Mouse (Mus musculus) heart, postnatal 0 days (tissue): ENCODE measurements around the gene Tshz2. TPM values are rescaled to one million over a fixed set of nuclear protein-coding genes. Genes with fewer than 3 reads are reported as not detected.

Experiments used
- ATAC-seq: fragments of 200-750 bp; cut with Nextera tagmentation; 2 replicates; pipeline ENCODE4 v1.8.0; 2017; ENCODE audit warnings: low read depth, moderate number of reproducible peaks, moderate library complexity; ENCODE audit not compliant: insufficient read depth
- DNase-seq: peaks from one replicate; pipeline ENCODE4 v3.0.0-alpha.2; 2016; ENCODE audit warnings: low spot score
- H3K27ac ChIP-seq: fragments of 300-500 bp; sonication (generic); 2 replicates; pipeline ENCODE4 v1.5.1; 2014; ENCODE audit warnings: low read depth, mild to moderate bottlenecking
- H3K27me3 ChIP-seq: fragments of 300-500 bp; sonication (generic); 2 replicates; pipeline ENCODE4 v1.6.1; 2014; ENCODE audit warnings: low read length, mixed read lengths; ENCODE audit not compliant: control insufficient read depth, insufficient read depth
- H3K36me3 ChIP-seq: fragments of 300-500 bp; sonication (generic); replicated peaks from 2 replicates; pipeline ENCODE4 v1.6.1; 2014; ENCODE audit warnings: low read length, mixed read lengths; ENCODE audit not compliant: control insufficient read depth, insufficient read depth
- H3K4me1 ChIP-seq: fragments of 300-500 bp; sonication (generic); 2 replicates; pipeline ENCODE4 v1.6.1; 2014; ENCODE audit warnings: antibody characterized with exemption; ENCODE audit not compliant: control insufficient read depth, insufficient read depth
- H3K4me2 ChIP-seq: fragments of 300-500 bp; sonication (generic); 2 replicates; pipeline ENCODE4 v1.6.1; 2014; ENCODE audit warnings: low read depth, mild to moderate bottlenecking, low read length, moderate library complexity
- H3K4me3 ChIP-seq: fragments of 300-500 bp; sonication (generic); 2 replicates; pipeline ENCODE4 v1.5.1; 2014; ENCODE audit warnings: low read depth, low read length
- H3K9ac ChIP-seq: fragments of 300-500 bp; sonication (generic); replicated peaks from 2 replicates; pipeline ENCODE4 v1.6.1; 2014; ENCODE audit warnings: low read depth, low read length, mixed read lengths
- H3K9me3 ChIP-seq: fragments of 300-500 bp; sonication (generic); replicated peaks from 2 replicates; pipeline ENCODE4 v1.6.1; 2016; ENCODE audit warnings: low read length; ENCODE audit not compliant: control insufficient read depth
- CTCF ChIP-seq: IDR thresholded peaks from 2 replicates; pipeline ENCODE4 v1.5.1; 2016; ENCODE audit warnings: antibody characterized with exemption, control low read depth, low read depth
- EP300 ChIP-seq: IDR thresholded peaks from 2 replicates; pipeline ENCODE4 v1.6.1; 2016; ENCODE audit warnings: antibody characterized with exemption, low read depth
- WGBS: fragments of 180-500 bp; shearing (Covaris S2); extraction: QIAGEN DNeasy Blood & Tissue Kit; methylation state at CpG from one replicate; pipeline ENCODE4 v1.1.7; 2014; 5-methylcytosine and 5-hydroxymethylcytosine counted together
- polyA plus RNA-seq: library from polyadenylated mRNA; unstranded; fragments of >200 nt; fragmentation: Nextera tagmentation; extraction: Ambion mirVana; gene quantifications from 2 replicates; pipeline ENCODE4 v1.2.1, GENCODE M21; 2015
- total RNA-seq: library from RNA; depleted of rRNA; stranded (reverse); fragments of >200 nt; gene quantifications from 2 replicates; pipeline ENCODE4 v1.2.3, GENCODE M21; 2014; ENCODE audit warnings: low replicate concordance

Gene Tshz2
- total and polyA plus RNA-seq, 2 experiments from 2014 or later: 2.8 to 7.8 TPM

GRCm38 (mm10) chr2:169614683-169615082 is 18.1 kb upstream of the Tshz2 start:
- 30% methylated on average over 4 of the region's 4 CpGs for WGBS
- ATAC-seq: no peak
- no peaks in the 10 kb centered on the region; the same call in 1 of the 2 replicates for H3K4me1 ChIP-seq

GRCm38 (mm10) chr2:169615998-169616397 is 16.8 kb upstream of the Tshz2 start:
- DNase-seq (no peak), ATAC-seq (no peak)
- WGBS: 77% methylated on average over 6 of the region's 6 CpGs
- Histone ChIP-seq H3K4me3 (no peak overlapping the region), H3K36me3 (no peaks in the 10 kb centered on the region), H3K4me2 (no peak overlapping the region), H3K27me3 (no peaks in the 10 kb centered on the region), H3K9ac (no peak overlapping the region), H3K9me3 (no peaks in the 10 kb centered on the region), H3K27ac (no peak overlapping the region), H3K4me1 (peaks cover 3% of the 10 kb centered on the region)
- TF ChIP-seq CTCF (no peak), EP300 (no peak)

More at GRCm38 (mm10) chr2:169614683-169615082, 18.1 kb upstream of the Tshz2 start:
- Histone ChIP-seq H3K9ac (no peak overlapping the region), H3K27ac (no peak overlapping the region), H3K27me3 (no peaks in the 10 kb centered on the region), H3K4me3 (no peak overlapping the region), H3K36me3 (no peaks in the 10 kb centered on the region), H3K9me3 (no peaks in the 10 kb centered on the region), H3K4me2 (no peak overlapping the region)
- no peak for TF ChIP-seq EP300
- TF ChIP-seq CTCF: no peak
- DNase-seq: no peak

- Histone ChIP-seq H3K27me3 (no peaks in the 10 kb centered on the region), H3K9ac (no peak overlapping the region), H3K4me3 (no peak overlapping the region), H3K4me1 (peaks cover 10% of the 10 kb centered on the region; the same call in 1 of the 2 replicates), H3K9me3 (no peaks in the 10 kb centered on the region), H3K27ac (no peak overlapping the region), H3K36me3 (no peaks in the 10 kb centered on the region), H3K4me2 (peak overlapping the region; percentile 45)
- TF ChIP-seq CTCF (peak; percentile 43), EP300 (no peak)
- DNase-seq (peak; percentile 44), ATAC-seq (no peak)
- 36% methylated on average over 15 of the region's 15 CpGs for WGBS
Observed at GRCm38 (mm10) chr2:169621201-169621710, 11.6 kb upstream of the Tshz2 start.

GRCm38 (mm10) chr2:169630070-169630469 is 2.7 kb upstream of the Tshz2 start:
- H3K4me2 ChIP-seq: no peak overlapping the region
- H3K27ac ChIP-seq: no peak overlapping the region
- 0 out of 2 replicates have a peak, but pooled peaks cover 3% of the 10 kb centered on the region for H3K27me3 ChIP-seq
- ATAC-seq (no peak), DNase-seq (no peak)
- H3K36me3 ChIP-seq: no peaks in the 10 kb centered on the region
- no peaks in the 10 kb centered on the region for H3K4me1 ChIP-seq
- H3K9me3 ChIP-seq: no peaks in the 10 kb centered on the region
- no peak overlapping the region for H3K9ac ChIP-seq
- no peak overlapping the region for H3K4me3 ChIP-seq
- TF ChIP-seq CTCF (no peak), EP300 (no peak)
- 92% methylated on average over 3 of the region's 3 CpGs for WGBS

- WGBS: 2% methylated on average over 33 of the region's 38 CpGs
Observed at GRCm38 (mm10) chr2:169633491-169634289, 877 bp downstream of the Tshz2 start.

More at GRCm38 (mm10) chr2:169633491-169634289, 877 bp downstream of the Tshz2 start:
- no peaks in the 10 kb centered on the region for H3K9me3 ChIP-seq
- DNase-seq: no peak
- peak overlapping the region; percentile 70 for H3K27ac ChIP-seq
- H3K4me1 ChIP-seq: no peaks in the 10 kb centered on the region
- H3K27me3 ChIP-seq: 0 out of 2 replicates have a peak, but pooled peaks cover 3% of the 10 kb centered on the region
- no peaks in the 10 kb centered on the region for H3K36me3 ChIP-seq
- H3K9ac ChIP-seq: peak overlapping the region; percentile 74
- peak overlapping the region; percentile 90 for H3K4me2 ChIP-seq
- TF ChIP-seq EP300: no peak
- TF ChIP-seq CTCF: no peak
- ATAC-seq: peak; percentile 19
- H3K4me3 ChIP-seq: peak overlapping the region; percentile 69
